In the genomic region with DNA sequence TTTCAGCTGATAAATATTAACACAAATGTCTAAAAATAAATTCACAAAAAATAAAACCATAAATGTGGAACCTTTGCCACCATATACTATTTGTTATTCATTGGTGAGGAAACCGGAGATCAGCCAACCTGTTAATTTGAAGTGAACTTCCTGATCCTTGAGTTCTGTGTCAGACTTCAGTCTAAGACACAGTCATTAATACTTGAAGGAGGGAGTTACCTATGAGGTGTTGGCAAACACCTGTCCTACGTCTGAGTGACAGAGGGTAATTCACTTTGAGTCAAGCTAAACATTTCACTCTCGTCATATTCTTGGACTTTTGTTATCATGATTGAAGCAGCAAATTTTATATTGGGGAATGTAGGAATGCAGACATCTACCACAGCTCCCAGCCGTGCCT, we compare ENCODE assay signal across 25 mouse cellular contexts.
"Had no signal": no experiment of that assay in that cellular context is flagged by ENCODE, and none has a peak within 500 bp of the region (broad histone marks: within the 10 kb centered on the region; RNA-seq: fewer than 3 reads in every experiment).

No protein-coding gene starts in this region.

- ATAC-seq: forebrain, postnatal 0 days; hindbrain, postnatal 0 days had no signal

- H3K36me3 ChIP-seq: heart, embryonic 10.5 days; heart, embryonic 12.5 days; hindbrain, embryonic 13.5 days; hindbrain, embryonic 15.5 days; kidney, embryonic 15.5 days; limb, embryonic 12.5 days; liver, embryonic 13.5 days had no signal

- H3K4me2 ChIP-seq: heart, embryonic 12.5 days; hindbrain, embryonic 13.5 days; hindbrain, embryonic 15.5 days; kidney, embryonic 15.5 days; limb, embryonic 12.5 days; liver, embryonic 11.5 days; liver, embryonic 13.5 days had no signal

- H3K9me3 ChIP-seq: heart, embryonic 10.5 days; hindbrain, embryonic 13.5 days; hindbrain, embryonic 15.5 days; kidney, embryonic 15.5 days; liver, embryonic 13.5 days had no signal

- H3K9ac ChIP-seq: forebrain, postnatal 0 days; heart, embryonic 12.5 days; hindbrain, embryonic 13.5 days; hindbrain, embryonic 15.5 days; kidney, embryonic 15.5 days; limb, embryonic 12.5 days; liver, embryonic 13.5 days had no signal

- H3K4me1 ChIP-seq: heart, embryonic 12.5 days; hindbrain, embryonic 13.5 days; hindbrain, embryonic 15.5 days; kidney, embryonic 15.5 days; limb, embryonic 10.5 days; limb, embryonic 12.5 days; liver, embryonic 13.5 days had no signal

- H3K27ac ChIP-seq: gastrocnemius, adult 2 months; heart, embryonic 10.5 days; hindbrain, embryonic 13.5 days; hindbrain, embryonic 15.5 days; hindbrain, postnatal 0 days; kidney, embryonic 15.5 days; kidney, postnatal 0 days; layer of hippocampus, adult 2 months; left cerebral cortex, adult 2 months; limb, embryonic 10.5 days; limb, embryonic 12.5 days; liver, embryonic 13.5 days had no signal

- DNase-seq: forebrain, postnatal 0 days; gastrocnemius, adult 2 months; gastrocnemius, postnatal 10 days; gastrocnemius, postnatal 25 days; heart, adult 18-20 months; heart, postnatal 14 days; heart, postnatal 36 days; kidney, adult 18-20 months; kidney, adult 8-10 months; kidney, postnatal 14 days; kidney, postnatal 36 days; liver; liver, embryonic 13.5 days had no signal

- H3K4me3 ChIP-seq: gastrocnemius, adult 2 months; heart, embryonic 10.5 days; heart, embryonic 12.5 days; hindbrain, embryonic 13.5 days; hindbrain, embryonic 15.5 days; kidney, embryonic 15.5 days; layer of hippocampus, adult 2 months; left cerebral cortex, adult 2 months; limb, embryonic 10.5 days; limb, embryonic 12.5 days; liver, embryonic 13.5 days had no signal

- H3K27me3 ChIP-seq: heart, embryonic 12.5 days; hindbrain, embryonic 13.5 days; hindbrain, embryonic 15.5 days; kidney, embryonic 15.5 days; limb, embryonic 12.5 days; liver, embryonic 13.5 days had no signal
